Mouse (Mus musculus) thymus, adult 2 months (tissue): Measurements from ENCODE around the gene Gm28729. TPM values are rescaled to one million over a fixed set of nuclear protein-coding genes. Genes with fewer than 3 reads are reported as not detected.
"Not testable (repeated sequence)": the region's sequence is repeated elsewhere in the genome, so short reads cannot be mapped to it uniquely, and the experiment has no call there.

Experiments
- DNase-seq: peaks from one replicate; pipeline ENCODE4 v3.0.0; 2021
- H3K27ac ChIP-seq: fragments of 200-500 bp; 2 replicates; pipeline ENCODE4 v1.5.1; 2012; ENCODE audit warnings: low read length, control low read depth; ENCODE audit not compliant: control insufficient read depth, insufficient read depth
- H3K27me3 ChIP-seq: fragments of 200-500 bp; 2 replicates; pipeline ENCODE4 v1.6.1; 2012; ENCODE audit warnings: mild to moderate bottlenecking, low read length, moderate library complexity, mixed read lengths; ENCODE audit not compliant: control insufficient read depth, insufficient read depth
- H3K36me3 ChIP-seq: fragments of 200-500 bp; 2 replicates; pipeline ENCODE4 v1.6.1; 2012; ENCODE audit warnings: mild to moderate bottlenecking, low read length, moderate library complexity; ENCODE audit not compliant: control insufficient read depth, insufficient read depth
- H3K4me1 ChIP-seq: fragments of 200-500 bp; replicated peaks from 2 replicates; pipeline ENCODE4 v1.6.1; 2012; ENCODE audit warnings: low read length; ENCODE audit not compliant: control insufficient read depth, insufficient read depth
- H3K4me3 ChIP-seq: fragments of 200-500 bp; 2 replicates; pipeline ENCODE4 v1.5.1; 2012; ENCODE audit warnings: mild to moderate bottlenecking, low read length, control low read depth, moderate library complexity; ENCODE audit not compliant: control insufficient read depth, insufficient read depth
- CTCF ChIP-seq: fragments of 200-500 bp; IDR thresholded peaks from 2 replicates; pipeline ENCODE4 v1.5.1; 2012; ENCODE audit warnings: mild to moderate bottlenecking, control low read depth, low read length, moderate library complexity, borderline replicate concordance; ENCODE audit not compliant: control insufficient read depth, poor library complexity, insufficient read depth; ENCODE audit errors: extremely low read depth
- POLR2A ChIP-seq: fragments of 200-500 bp; IDR thresholded peaks from 2 replicates; pipeline ENCODE4 v1.6.1; 2012; ENCODE audit warnings: mild to moderate bottlenecking, low read length, control low read depth, moderate library complexity; ENCODE audit not compliant: control insufficient read depth, poor library complexity, insufficient read depth; ENCODE audit errors: extremely low read depth
- WGBS: fragments of 180-500 bp; shearing (Covaris S2); methylation state at CpG from one replicate; pipeline ENCODE4 v1.1.7; 2018; 5-methylcytosine and 5-hydroxymethylcytosine counted together
- polyA plus RNA-seq: library from polyadenylated mRNA; depleted of rRNA; stranded (reverse); fragments of >200 nt; gene quantifications from 2 replicates; pipeline ENCODE4 v1.2.3, GENCODE M21; 2012

Gm28729 gene
- polyA plus RNA-seq, 1 experiment, result 0.04 TPM

GRCm38 (mm10) chr9:96505156-96505555 lies 19.9 kb downstream of the Gm28729 start:
- TF ChIP-seq POLR2A (no peak), CTCF (no peak)
- no peaks in the 10 kb centered on the region for H3K4me1 ChIP-seq
- H3K36me3 ChIP-seq, result no peaks in the 10 kb centered on the region
- DNase-seq, result no peak
- no peaks in the 10 kb centered on the region for H3K27me3 ChIP-seq
- WGBS, result 98% methylated on average over 4 of the region's 4 CpGs
- H3K27ac ChIP-seq, result no peak overlapping the region
- H3K4me3 ChIP-seq, result no peak overlapping the region

- TF ChIP-seq CTCF (no peak), POLR2A (no peak)
- no peaks in the 10 kb centered on the region for H3K36me3 ChIP-seq
- WGBS, result 95% methylated on average over 17 of the region's 17 CpGs
- H3K4me1 ChIP-seq, result no peaks in the 10 kb centered on the region
- DNase-seq, result no peak
- no peak overlapping the region for H3K27ac ChIP-seq
- no peak overlapping the region for H3K4me3 ChIP-seq
- H3K27me3 ChIP-seq, result no peaks in the 10 kb centered on the region
These were observed 20.8 kb downstream of the Gm28729 start for GRCm38 (mm10) chr9:96504116-96504895.

- TF ChIP-seq POLR2A, result no peak
- TF ChIP-seq CTCF, result no peak
- H3K36me3 ChIP-seq, result no peaks in the 10 kb centered on the region
- no peaks in the 10 kb centered on the region for H3K27me3 ChIP-seq
- 87% methylated on average over 6 of the region's 6 CpGs for WGBS
- no peaks in the 10 kb centered on the region for H3K4me1 ChIP-seq
- no peak overlapping the region for H3K4me3 ChIP-seq
- no peak for DNase-seq
- no peak overlapping the region for H3K27ac ChIP-seq
These were observed 22.0 kb downstream of the Gm28729 start for GRCm38 (mm10) chr9:96502856-96503610.

DNA sequence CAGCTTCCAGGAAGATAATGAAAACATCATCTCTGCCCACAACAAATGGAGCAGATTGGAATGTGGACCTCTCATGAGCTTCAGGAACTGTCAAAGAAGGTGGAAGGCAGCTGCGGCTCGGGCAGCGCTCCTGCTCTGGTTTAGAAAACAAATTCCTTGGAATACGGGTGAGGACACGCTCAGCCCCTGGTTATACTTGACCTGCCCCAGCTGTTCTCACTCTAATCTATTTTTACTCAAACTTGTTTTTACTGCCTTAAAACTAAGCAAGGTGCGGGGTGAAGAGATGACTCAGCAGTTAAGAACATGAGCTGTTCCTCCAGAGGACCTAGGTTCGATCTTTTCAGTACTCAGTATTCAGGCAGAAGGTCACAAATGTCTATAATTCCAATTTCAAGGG lies 23.8 kb downstream of the Gm28729 start:
- Histone ChIP-seq H3K36me3 (no peaks in the 10 kb centered on the region), H3K4me1 (no peaks in the 10 kb centered on the region), H3K4me3 (no peak overlapping the region), H3K27ac (no peak overlapping the region), H3K27me3 (no peaks in the 10 kb centered on the region)
- TF ChIP-seq POLR2A, result no peak
- no peak for TF ChIP-seq CTCF
- no peak for DNase-seq
- 67% methylated on average over 7 of the region's 7 CpGs for WGBS

GRCm38 (mm10) chr9:96493212-96493611 lies 31.9 kb downstream of the Gm28729 start:
- Histone ChIP-seq H3K4me1 (peaks cover 2% of the 10 kb centered on the region; the same call in 1 of the 2 replicates), H3K4me3 (no peak overlapping the region), H3K36me3 (no peaks in the 10 kb centered on the region), H3K27ac (no peak overlapping the region), H3K27me3 (no peaks in the 10 kb centered on the region)
- no peak for DNase-seq
- 87% methylated on average over 3 of the region's 3 CpGs for WGBS
- no peak for TF ChIP-seq CTCF

DNA sequence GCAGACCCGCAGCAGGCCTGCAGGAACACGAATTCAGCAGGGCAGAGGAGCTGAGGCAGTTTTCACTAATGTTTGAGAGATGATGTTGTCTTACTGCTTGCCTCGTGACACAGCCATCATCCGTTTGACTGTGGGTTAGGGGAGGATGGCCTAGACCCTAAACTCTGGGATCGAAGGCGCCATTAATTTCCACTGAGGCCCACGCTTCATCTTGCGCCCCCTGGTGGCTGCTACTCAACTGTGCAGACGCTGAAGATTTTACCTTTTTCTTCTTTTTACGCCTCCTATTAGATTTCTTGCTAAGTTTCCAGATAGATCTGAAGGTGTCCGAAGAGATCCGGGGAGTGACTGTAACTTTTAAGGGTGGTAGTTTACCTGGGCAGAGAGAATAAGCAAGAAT lies 33.3 kb downstream of the Gm28729 start:
- Histone ChIP-seq H3K36me3 (no peaks in the 10 kb centered on the region), H3K4me3 (no peak overlapping the region), H3K27me3 (no peaks in the 10 kb centered on the region), H3K27ac (no peak overlapping the region), H3K4me1 (peaks cover 2% of the 10 kb centered on the region; the same call in 1 of the 2 replicates)
- DNase-seq, result peak; percentile 47
- WGBS, result 45% methylated on average over 12 of the region's 12 CpGs
- TF ChIP-seq CTCF (peak; percentile 86; the same call in 1 of the 2 replicates), POLR2A (no peak)

DNA sequence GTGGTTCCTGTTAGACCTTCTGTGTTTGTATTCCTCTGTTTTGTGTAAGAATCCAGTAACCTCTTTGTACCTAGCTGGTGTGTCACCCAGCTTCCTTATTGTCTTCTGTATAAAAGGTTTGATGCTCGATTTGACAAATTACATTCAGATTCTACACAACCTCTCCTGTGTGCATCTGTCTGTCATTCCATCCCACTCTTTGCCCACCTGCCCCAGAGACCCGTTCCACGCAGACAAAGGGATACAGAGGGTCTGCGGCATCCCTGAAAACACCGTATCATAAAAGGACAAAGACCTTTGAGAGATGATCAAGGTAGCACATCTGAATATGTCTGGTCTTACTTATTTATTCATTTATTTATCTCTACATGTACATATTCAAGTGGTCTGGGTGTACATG lies 37.2 kb downstream of the Gm28729 start:
- H3K4me1 ChIP-seq, H3K27me3 ChIP-seq, H3K36me3 ChIP-seq, DNase-seq, H3K4me3 ChIP-seq, H3K27ac ChIP-seq: not testable (repeated sequence)
- 99% methylated on average over 5 of the region's 5 CpGs for WGBS
